Mouse (Mus musculus) liver, embryonic 14.5 days (tissue): ENCODE data around the gene Smarca4.

Experiments used
- CTCF ChIP-seq: IDR thresholded peaks from 2 replicates; pipeline ENCODE4 v1.5.1; 2016; ENCODE audit warnings: antibody characterized with exemption, low read depth, control low read depth
- EP300 ChIP-seq: IDR thresholded peaks from 2 replicates; pipeline ENCODE4 v1.6.1; 2016; ENCODE audit warnings: antibody characterized with exemption, low read depth

DNA sequence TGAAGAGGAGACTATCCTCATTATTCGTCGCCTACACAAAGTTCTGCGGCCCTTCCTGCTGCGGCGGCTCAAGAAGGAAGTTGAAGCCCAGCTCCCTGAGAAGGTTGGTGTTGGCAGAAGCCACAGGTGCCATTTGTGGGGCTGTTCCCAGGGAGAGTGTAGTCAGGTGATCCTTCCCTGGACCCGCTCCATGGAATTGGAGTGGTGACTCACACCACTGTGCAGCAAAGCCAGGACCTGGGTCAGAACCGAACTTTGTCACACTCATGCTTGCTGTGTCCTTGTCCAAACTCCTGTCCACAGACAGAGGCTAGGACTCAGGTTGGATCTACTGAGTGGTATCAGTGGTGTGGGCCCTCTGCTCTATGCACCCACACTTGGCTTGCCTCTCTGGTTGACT is 53.0 kb downstream of the Smarca4 start:
- TF ChIP-seq EP300 (no peak), CTCF (no peak)
